Mouse (Mus musculus): Measurements from ENCODE around the gene Atr.

DNA sequence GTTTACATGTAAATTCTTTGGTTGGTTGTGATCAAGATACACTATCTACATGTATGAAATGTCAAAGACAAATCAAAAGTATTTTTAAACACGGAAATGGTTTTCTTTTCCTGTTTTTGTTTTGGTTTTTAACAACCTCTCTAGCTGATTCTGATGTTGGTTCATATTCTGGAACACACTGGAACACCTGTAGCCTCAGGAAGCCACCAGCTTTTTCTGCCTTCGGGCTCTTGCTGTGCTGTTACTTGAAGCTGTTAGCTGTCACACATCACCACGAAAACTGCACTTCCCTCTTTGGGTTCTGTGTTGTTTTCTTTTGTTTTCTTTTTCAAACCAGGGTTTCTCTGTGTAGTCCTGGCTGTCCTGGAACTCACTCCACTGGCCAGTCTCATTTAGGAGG, 22.6 kb upstream of the Atr start:
- TF ChIP-seq EP300 (IDR thresholded peaks at IDR 0.05; ENCODE audit: low read depth) (no peak), CTCF (IDR thresholded peaks at IDR 0.05; ENCODE audit: low read depth) (no peak)

Data from liver, embryonic 14.5 days (tissue).